Mouse (Mus musculus): ENCODE measurements at regions not wholly inside any gene's neighbourhood (a gene's known extent, or its start where the extent isn't known, plus 50 kb on each side); places are given as distances from the start of the nearest gene placed in this dataset.

GRCm38 (mm10) chr8:49195333-49195640 is 351.5 kb upstream of the Tenm3 start:
- TF ChIP-seq ZNF384 (IDR thresholded peaks at IDR 0.05; ENCODE audit: low read depth, low read length) (no peak), ZC3H11A (IDR thresholded peaks at IDR 0.05; ENCODE audit: borderline replicate concordance, low read depth, low read length) (no peak), HCFC1 (IDR thresholded peaks at IDR 0.05; ENCODE audit: borderline replicate concordance, insufficient read depth, low read length) (no peak), MAFK (IDR thresholded peaks at IDR 0.05; ENCODE audit: insufficient read depth, low read depth, low read length) (no peak), CHD2 (IDR thresholded peaks at IDR 0.05; ENCODE audit: low read depth, low read length) (no peak)
